Mouse (Mus musculus) embryonic facial prominence, embryonic 15.5 days (tissue): ENCODE measurements around the gene Cyb561. TPM values are rescaled to one million over a fixed set of nuclear protein-coding genes. Genes with fewer than 3 reads are reported as not detected.

Experiments used
- ATAC-seq: fragments of 200-750 bp; cut with Nextera tagmentation; 2 replicates; pipeline ENCODE4 v1.8.0; 2017; ENCODE audit warnings: low read depth, moderate TSS enrichment; ENCODE audit not compliant: insufficient number of reproducible peaks, low FRiP score, low TSS enrichment
- H3K27ac ChIP-seq: fragments of 300-500 bp; sonication (generic); replicated peaks from 2 replicates; pipeline ENCODE4 v1.5.1; 2015; ENCODE audit warnings: mild to moderate bottlenecking, inconsistent platforms
- H3K27me3 ChIP-seq: fragments of 300-500 bp; sonication (generic); 2 replicates; pipeline ENCODE4 v1.6.1; 2015; ENCODE audit warnings: inconsistent platforms
- H3K36me3 ChIP-seq: fragments of 300-500 bp; sonication (generic); 2 replicates; pipeline ENCODE4 v1.6.1; 2015; ENCODE audit warnings: mild to moderate bottlenecking, inconsistent platforms
- H3K4me1 ChIP-seq: fragments of 300-500 bp; sonication (generic); 2 replicates; pipeline ENCODE4 v1.6.1; 2015; ENCODE audit warnings: inconsistent platforms
- H3K4me2 ChIP-seq: fragments of 300-500 bp; sonication (generic); replicated peaks from 2 replicates; pipeline ENCODE4 v1.6.1; 2015; ENCODE audit warnings: mild to moderate bottlenecking, inconsistent platforms
- H3K4me3 ChIP-seq: fragments of 300-500 bp; sonication (generic); replicated peaks from 2 replicates; pipeline ENCODE4 v1.5.1; 2015; ENCODE audit warnings: mild to moderate bottlenecking, inconsistent platforms
- H3K9ac ChIP-seq: fragments of 300-500 bp; sonication (generic); 2 replicates; pipeline ENCODE4 v1.6.1; 2015; ENCODE audit warnings: inconsistent platforms
- H3K9me3 ChIP-seq: fragments of 300-500 bp; sonication (generic); replicated peaks from 2 replicates; pipeline ENCODE4 v1.6.1; 2016; ENCODE audit warnings: inconsistent platforms
- WGBS: fragments of 180-500 bp; shearing (Covaris S2); methylation state at CpG from one replicate; pipeline ENCODE4 v1.1.7; 2015; 5-methylcytosine and 5-hydroxymethylcytosine counted together
- polyA plus RNA-seq: library from polyadenylated mRNA; unstranded; fragments of >200 nt; fragmentation: Nextera tagmentation; extraction: Ambion mirVana; gene quantifications from 2 replicates; pipeline ENCODE4 v1.2.1, GENCODE M21; 2015

Gene Cyb561
- polyA plus RNA-seq, 1 experiment from 2014 or later: 34.6 TPM

DNA sequence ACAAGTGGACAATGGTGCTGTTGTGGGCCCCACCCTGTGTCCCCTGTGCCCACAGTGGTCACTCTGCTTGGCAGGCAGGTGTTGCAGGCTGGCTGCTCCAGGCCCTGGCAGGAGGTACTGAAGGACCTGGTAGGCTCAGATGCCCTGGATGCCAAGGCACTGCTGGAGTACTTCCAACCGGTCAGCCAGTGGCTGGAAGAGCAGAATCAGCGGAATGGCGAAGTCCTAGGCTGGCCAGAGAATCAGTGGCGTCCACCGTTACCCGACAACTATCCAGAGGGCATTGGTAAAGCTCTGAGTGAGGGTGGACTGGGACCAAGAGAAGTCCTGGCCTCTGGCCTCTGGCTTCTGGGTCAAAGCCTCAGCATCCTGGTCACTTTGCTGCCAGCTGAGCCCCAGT is 21.5 kb upstream of the Cyb561 start:
- Histone ChIP-seq H3K4me1 (no peaks in the 10 kb centered on the region), H3K36me3 (no peaks in the 10 kb centered on the region), H3K27ac (no peak overlapping the region), H3K27me3 (peaks cover 7% of the 10 kb centered on the region), H3K9me3 (no peaks in the 10 kb centered on the region), H3K4me3 (no peak overlapping the region), H3K9ac (no peak overlapping the region), H3K4me2 (no peak overlapping the region)
- WGBS: 90% methylated on average over 6 of the region's 6 CpGs
- ATAC-seq: no peak

DNA sequence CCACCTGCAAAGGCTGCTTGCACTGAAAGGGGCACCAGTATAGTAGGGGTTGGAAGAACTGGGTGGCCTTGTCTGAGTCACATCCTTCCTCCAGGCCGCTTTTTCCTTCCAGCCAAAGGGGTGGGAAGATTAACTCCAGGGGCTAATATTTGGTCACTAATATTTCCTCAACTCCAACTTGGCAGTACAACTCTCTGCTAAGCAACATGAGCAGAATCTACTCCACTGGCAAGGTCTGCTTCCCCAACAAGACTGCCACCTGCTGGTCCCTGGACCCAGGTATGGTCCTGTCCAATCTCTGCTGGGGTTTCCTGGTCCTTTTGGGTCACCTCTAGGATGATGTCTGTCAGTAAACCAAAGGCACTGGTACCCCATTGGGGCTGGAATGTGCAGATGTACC is 16.4 kb upstream of the Cyb561 start:
- Histone ChIP-seq H3K4me3 (no peak overlapping the region), H3K27ac (no peak overlapping the region), H3K36me3 (no peaks in the 10 kb centered on the region), H3K4me2 (no peak overlapping the region), H3K4me1 (peaks cover 16% of the 10 kb centered on the region), H3K27me3 (peaks cover 40% of the 10 kb centered on the region), H3K9me3 (no peaks in the 10 kb centered on the region), H3K9ac (no peak overlapping the region)
- WGBS: 50% methylated on average over 1 of the region's 1 CpGs
- ATAC-seq: no peak

DNA sequence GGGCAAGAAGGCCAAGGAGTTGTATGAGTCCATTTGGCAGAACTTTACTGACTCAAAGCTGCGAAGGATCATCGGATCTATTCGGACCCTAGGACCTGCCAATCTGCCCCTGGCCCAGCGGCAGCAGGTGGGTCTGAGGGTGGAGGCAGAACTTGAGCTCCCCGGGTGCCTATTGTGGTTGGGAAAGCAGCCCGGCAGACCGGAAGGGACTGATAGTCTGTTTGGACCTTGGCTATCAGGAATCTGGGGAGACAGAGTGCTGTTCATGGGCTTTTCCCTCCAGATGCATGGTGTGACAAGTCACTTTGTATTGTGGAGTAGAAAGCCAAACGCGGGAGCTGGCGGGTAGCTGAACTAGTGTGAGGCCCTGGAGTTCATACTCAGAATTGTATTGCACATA is 15.8 kb upstream of the Cyb561 start:
- Histone ChIP-seq H3K9me3 (no peaks in the 10 kb centered on the region), H3K27ac (no peak overlapping the region), H3K27me3 (peaks cover 40% of the 10 kb centered on the region), H3K9ac (no peak overlapping the region), H3K4me1 (peaks cover 16% of the 10 kb centered on the region), H3K4me3 (no peak overlapping the region), H3K4me2 (0 out of 2 replicates have a peak overlapping the region, but pooled peaks have one; percentile 94), H3K36me3 (no peaks in the 10 kb centered on the region)
- WGBS: 44% methylated on average over 10 of the region's 10 CpGs
- no peak for ATAC-seq

DNA sequence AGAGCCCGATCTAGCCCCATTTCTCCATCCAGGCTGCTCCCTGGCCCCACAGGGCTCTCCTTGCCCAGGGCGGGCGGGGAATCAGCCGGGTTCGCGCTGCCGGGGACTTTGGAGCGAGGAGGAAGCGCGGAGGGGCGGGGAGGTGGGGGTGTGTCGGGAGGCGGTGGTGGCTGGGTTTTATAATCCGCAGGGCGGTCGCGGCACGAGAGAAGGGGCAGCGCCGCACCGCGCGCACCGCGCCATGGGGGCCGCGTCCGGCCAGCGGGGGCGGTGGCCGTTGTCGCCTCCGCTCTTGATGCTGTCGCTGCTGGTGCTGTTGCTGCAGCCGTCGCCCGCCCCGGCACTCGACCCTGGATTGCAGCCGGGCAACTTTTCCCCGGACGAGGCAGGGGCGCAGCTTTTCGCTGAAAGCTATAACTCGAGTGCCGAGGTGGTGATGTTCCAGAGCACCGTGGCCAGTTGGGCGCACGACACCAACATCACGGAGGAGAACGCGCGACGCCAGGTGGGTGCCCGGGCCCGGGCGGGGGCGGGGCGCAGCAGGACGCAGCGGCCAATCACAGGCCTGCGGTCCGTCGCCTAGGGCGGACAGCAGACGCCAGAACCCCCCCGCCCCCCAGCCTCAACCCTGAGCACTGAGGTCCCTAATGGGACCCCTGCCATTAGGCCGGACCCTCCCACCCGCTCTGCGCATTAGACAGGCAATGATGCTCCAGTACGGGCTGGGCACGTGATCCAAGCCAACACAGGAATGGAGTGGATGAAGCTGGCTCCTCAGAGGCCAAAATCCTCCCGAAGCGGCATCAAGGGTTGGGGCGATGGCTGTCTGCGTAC is 14.8 kb upstream of the Cyb561 start, which contains the start of gene Ace:
Ace (plus strand) TSS at position 205 of the 834 bp plus-strand sequence.
- Histone ChIP-seq H3K4me2 (peak within 1 kb of the TSS; percentile 94), H3K36me3 (no peaks in the 10 kb centered on the region), H3K27me3 (peaks cover 40% of the 10 kb centered on the region), H3K4me3 (peak within 1 kb of the TSS; percentile 48), H3K9ac (peak within 1 kb of the TSS; percentile 10), H3K4me1 (peaks cover 16% of the 10 kb centered on the region), H3K27ac (no peak within 1 kb of the TSS), H3K9me3 (no peaks in the 10 kb centered on the region)
- no peak; the same call in 1 of the 2 replicates for ATAC-seq
- WGBS: under 1% methylated on average over 76 of the region's 76 CpGs

DNA sequence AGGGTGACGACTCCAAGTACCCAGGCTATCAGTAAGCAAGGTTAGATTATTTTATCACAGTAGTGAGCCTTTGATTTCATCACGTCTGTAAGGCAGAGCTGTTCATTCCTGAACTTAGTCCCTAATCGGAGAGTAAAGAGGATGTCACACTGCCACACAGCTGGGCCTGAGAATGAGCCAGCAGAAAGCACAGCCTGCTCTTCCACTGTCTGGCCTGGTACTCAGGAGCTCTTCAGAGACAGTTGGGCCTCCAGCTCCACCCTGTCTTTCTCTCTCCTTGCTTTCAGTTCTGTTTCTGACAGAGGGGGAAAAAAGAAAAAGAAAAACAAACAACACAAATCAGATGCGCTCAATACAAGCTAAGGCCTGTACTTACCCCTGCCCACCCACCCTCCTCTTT is 13.2 kb upstream of the Cyb561 start:
- Histone ChIP-seq H3K9ac (no peak overlapping the region), H3K27me3 (peaks cover 40% of the 10 kb centered on the region), H3K27ac (no peak overlapping the region), H3K4me2 (no peak overlapping the region), H3K4me3 (no peak overlapping the region), H3K36me3 (no peaks in the 10 kb centered on the region), H3K9me3 (no peaks in the 10 kb centered on the region), H3K4me1 (peaks cover 16% of the 10 kb centered on the region)
- 71% methylated on average over 4 of the region's 4 CpGs for WGBS
- ATAC-seq: no peak

DNA sequence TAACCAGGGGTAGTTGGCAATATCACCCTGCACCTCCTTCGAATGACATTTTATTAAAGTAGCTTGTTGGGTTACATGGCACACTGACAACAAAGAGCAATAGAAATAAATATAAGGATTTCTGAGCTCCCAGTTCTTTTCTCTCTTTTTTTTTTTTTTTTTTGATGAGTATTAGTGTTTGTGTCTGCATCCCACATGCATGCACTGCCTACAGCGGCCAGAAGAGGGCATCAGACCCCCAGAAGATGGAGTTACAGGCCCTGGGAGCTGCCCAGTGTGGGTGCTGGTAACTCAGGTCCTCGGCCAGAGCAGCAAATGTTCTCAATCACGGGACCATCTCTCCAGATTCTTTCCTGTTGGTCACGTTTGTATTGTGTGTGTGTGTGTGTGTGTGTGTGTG is 11.6 kb upstream of the Cyb561 start:
- no peak overlapping the region for H3K4me2 ChIP-seq
- no peak overlapping the region for H3K27ac ChIP-seq
- H3K36me3 ChIP-seq: no peaks in the 10 kb centered on the region
- H3K4me3 ChIP-seq: no peak overlapping the region
- WGBS: 64% methylated on average over 5 of the region's 5 CpGs
- ATAC-seq: no peak
- H3K9me3 ChIP-seq: no peaks in the 10 kb centered on the region
- H3K4me1 ChIP-seq: peaks cover 16% of the 10 kb centered on the region
- H3K27me3 ChIP-seq: peaks cover 34% of the 10 kb centered on the region
- no peak overlapping the region for H3K9ac ChIP-seq

DNA sequence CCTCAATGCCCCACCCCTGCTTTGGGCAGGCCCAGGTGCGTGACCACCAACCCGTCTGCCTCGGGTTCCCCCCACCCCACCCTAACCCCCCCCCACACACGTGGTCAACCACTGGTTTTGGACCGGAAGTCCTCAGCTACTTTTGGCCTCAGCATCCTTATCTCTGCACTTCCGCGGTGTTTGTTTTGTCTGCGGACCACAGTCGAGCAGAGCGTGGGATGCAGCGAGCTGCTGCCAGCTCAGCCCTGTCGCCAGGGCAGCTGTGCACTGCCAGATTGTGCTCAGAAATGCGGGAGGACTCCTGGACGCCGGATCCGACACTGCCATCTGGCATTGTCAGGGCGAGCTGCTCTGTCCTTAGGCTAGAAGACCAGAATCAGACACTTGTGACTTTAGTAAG is 6.2 kb upstream of the Cyb561 start:
- H3K9me3 ChIP-seq: no peaks in the 10 kb centered on the region
- ATAC-seq: no peak
- no peaks in the 10 kb centered on the region for H3K4me1 ChIP-seq
- H3K9ac ChIP-seq: no peak overlapping the region
- 48% methylated on average over 17 of the region's 17 CpGs for WGBS
- no peaks in the 10 kb centered on the region for H3K36me3 ChIP-seq
- no peak overlapping the region for H3K4me2 ChIP-seq
- no peak overlapping the region for H3K27ac ChIP-seq
- H3K27me3 ChIP-seq: no peaks in the 10 kb centered on the region
- H3K4me3 ChIP-seq: no peak overlapping the region

DNA sequence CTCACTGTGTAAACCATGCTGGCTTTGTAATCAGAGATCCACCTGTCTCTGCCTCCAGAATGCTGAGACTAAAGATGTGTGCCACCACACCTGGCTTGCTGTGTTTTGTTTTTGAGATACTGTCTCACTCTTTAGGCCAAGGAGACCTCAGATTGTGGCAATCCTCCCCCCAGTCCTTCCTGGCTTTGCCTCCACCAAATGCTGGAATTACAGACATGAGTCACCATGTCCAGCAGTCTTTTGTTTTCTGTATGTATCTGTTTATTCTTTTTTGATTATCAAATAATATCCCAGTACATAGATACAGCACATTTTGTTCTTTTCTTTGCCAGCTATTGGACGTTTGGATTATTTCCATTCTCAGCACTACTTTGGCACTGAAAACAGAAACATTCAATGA is 5.4 kb upstream of the Cyb561 start:
- Histone ChIP-seq H3K4me3 (no peak overlapping the region), H3K4me2 (no peak overlapping the region), H3K36me3 (no peaks in the 10 kb centered on the region), H3K9me3 (no peaks in the 10 kb centered on the region), H3K27me3 (no peaks in the 10 kb centered on the region), H3K4me1 (peaks cover under 1% of the 10 kb centered on the region; the same call in 1 of the 2 replicates), H3K9ac (no peak overlapping the region), H3K27ac (no peak overlapping the region)
- WGBS: 39% methylated on average over 1 of the region's 1 CpGs
- ATAC-seq: no peak

DNA sequence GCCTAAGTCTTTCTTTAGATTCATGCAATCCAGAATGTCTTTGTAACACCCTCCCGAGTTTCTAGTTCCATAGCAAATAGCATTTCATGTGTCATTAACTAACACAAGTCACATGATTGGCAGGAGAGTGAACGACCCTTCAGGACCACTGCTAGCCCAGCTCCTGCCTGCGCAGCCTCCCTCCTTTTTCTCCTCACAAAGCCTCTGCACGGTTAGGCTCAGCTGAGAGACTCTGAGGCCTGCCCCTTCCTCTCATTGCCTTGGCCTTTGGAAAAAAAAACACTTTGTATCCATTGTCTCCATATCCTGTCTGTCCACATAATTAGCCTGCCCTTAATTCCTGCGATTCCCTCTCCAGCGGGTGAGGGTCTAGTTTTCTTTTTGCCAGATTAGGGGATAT is 4.4 kb upstream of the Cyb561 start:
- H3K4me2 ChIP-seq: no peak overlapping the region
- no peak overlapping the region for H3K4me3 ChIP-seq
- no peaks in the 10 kb centered on the region for H3K27me3 ChIP-seq
- ATAC-seq: no peak
- H3K9ac ChIP-seq: no peak overlapping the region
- H3K27ac ChIP-seq: no peak overlapping the region
- H3K36me3 ChIP-seq: no peaks in the 10 kb centered on the region
- peaks cover 11% of the 10 kb centered on the region; the same call in 1 of the 2 replicates for H3K4me1 ChIP-seq
- H3K9me3 ChIP-seq: no peaks in the 10 kb centered on the region
- 52% methylated on average over 6 of the region's 6 CpGs for WGBS

DNA sequence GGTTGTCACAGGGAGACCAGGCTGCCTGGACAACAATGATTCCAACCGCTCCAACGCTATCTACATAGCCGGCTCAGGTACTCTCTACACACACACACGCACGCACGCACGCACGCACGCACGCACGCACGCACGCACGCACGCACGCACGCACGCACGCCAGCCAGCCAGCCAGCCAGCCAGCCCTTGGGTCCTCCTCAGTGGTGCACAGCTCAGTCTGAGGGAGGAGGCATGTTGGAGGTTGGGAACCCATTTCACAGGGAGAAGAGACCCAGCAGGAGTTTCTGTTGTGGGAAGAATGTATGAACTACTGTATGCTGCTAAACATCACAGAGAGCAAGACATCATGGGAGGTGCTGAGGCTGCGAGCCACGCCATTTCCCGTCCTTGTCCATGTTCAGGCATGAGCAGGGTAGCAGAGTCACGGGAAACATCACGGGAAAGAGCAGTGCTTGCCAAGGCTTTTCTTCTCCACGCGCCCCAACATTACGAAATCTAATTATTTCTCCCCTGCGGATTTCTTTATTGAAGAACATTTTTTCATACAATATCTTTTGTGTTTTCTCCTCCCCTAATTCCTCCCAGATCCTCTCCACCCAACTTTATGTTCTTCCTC is 2.8 kb upstream of the Cyb561 start:
- 84% methylated on average over 28 of the region's 28 CpGs for WGBS
- Histone ChIP-seq H3K27me3 (no peaks in the 10 kb centered on the region), H3K9ac (no peak overlapping the region), H3K27ac (no peak overlapping the region), H3K36me3 (no peaks in the 10 kb centered on the region), H3K4me3 (no peak overlapping the region), H3K9me3 (no peaks in the 10 kb centered on the region), H3K4me2 (no peak overlapping the region), H3K4me1 (peaks cover 15% of the 10 kb centered on the region; the same call in 1 of the 2 replicates)
- ATAC-seq: no peak

DNA sequence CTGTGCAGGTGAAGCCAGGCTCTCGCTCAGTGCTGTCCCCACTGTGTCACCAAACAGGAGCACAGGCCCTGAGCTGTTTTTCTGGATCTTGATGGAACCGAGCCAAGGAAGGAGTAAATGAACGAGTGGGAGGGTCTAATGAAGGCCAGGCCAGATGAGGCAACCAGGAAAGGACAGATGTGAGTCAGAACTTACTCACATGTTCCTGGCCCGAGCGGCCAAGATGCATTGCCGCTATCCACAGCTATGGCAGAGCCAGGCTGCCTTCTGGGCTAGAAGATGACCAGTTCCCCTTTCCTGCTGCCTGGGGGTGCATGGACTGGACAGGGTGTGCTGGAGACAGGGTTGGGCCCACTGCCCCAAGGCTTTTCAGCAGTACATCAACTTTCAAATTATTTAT is 266 bp upstream of the Cyb561 start:
- no peaks in the 10 kb centered on the region for H3K27me3 ChIP-seq
- no peak overlapping the region; the same call in 1 of the 2 replicates for H3K27ac ChIP-seq
- H3K9ac ChIP-seq: no peak overlapping the region
- H3K4me2 ChIP-seq: no peak overlapping the region
- H3K36me3 ChIP-seq: no peaks in the 10 kb centered on the region
- 49% methylated on average over 6 of the region's 6 CpGs for WGBS
- H3K9me3 ChIP-seq: no peaks in the 10 kb centered on the region
- H3K4me3 ChIP-seq: no peak overlapping the region
- no peak for ATAC-seq
- H3K4me1 ChIP-seq: peaks cover 20% of the 10 kb centered on the region
